ENCODE assay signal across 25 mouse cellular contexts in the genomic region with DNA sequence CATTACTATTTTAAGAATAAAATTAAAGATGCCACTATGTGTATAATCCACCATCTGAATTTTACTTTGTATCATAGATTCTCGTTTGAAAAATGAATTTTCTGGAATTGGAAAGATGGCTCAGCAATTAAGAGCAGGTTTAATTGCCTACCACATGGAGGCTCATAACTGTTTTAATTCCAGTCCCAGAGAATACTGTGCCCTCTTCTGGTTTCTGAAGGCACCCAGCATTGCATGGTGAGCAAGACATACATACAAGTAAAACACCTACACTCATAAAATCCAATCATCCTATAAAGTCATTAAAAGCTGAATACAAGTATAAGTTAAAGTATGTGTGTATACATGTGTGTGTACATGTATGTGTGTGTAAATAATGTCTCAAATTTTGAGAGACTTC.
"Had no signal": no experiment of that assay in that cellular context is flagged by ENCODE, and none has a peak within 500 bp of the region (broad histone marks: within the 10 kb centered on the region; RNA-seq: fewer than 3 reads in every experiment).

No protein-coding gene starts in this region.

- H3K4me3 ChIP-seq: heart, adult 2 months; heart, embryonic 13.5 days; heart, embryonic 15.5 days; hindbrain, embryonic 13.5 days; kidney, embryonic 15.5 days; limb, embryonic 13.5 days; limb, embryonic 15.5 days; liver, embryonic 12.5 days had no signal

- ATAC-seq: hindbrain, embryonic 16.5 days; intestine, embryonic 16.5 days; liver, embryonic 12.5 days had no signal

- H3K27ac ChIP-seq: heart, adult 2 months; heart, embryonic 13.5 days; heart, embryonic 15.5 days; hindbrain, embryonic 13.5 days; kidney, embryonic 15.5 days; kidney, postnatal 0 days; limb, embryonic 13.5 days; limb, embryonic 15.5 days; liver, embryonic 12.5 days had no signal

- DNase-seq: gastrocnemius, postnatal 14 days; gastrocnemius, postnatal 36 days; heart, adult 11 months; heart, adult 2 months; heart, postnatal 14 days; heart, postnatal 36 days; kidney, adult 11 months; kidney, adult 2 months; kidney, adult 9 months; kidney, postnatal 14 days; kidney, postnatal 36 days; layer of hippocampus, adult 9-11 months; layer of hippocampus, postnatal 36 days; left cerebral cortex, postnatal 4 days had no signal

- H3K4me2 ChIP-seq: heart, embryonic 11.5 days; heart, embryonic 13.5 days; heart, embryonic 15.5 days; hindbrain, embryonic 13.5 days; kidney, embryonic 15.5 days; limb, embryonic 13.5 days; limb, embryonic 15.5 days; liver, embryonic 12.5 days had no signal

- H3K4me1 ChIP-seq: liver, embryonic 12.5 days had no signal

- H3K27me3 ChIP-seq: heart, embryonic 13.5 days; heart, embryonic 15.5 days; hindbrain, embryonic 13.5 days; kidney, embryonic 15.5 days; limb, embryonic 13.5 days; limb, embryonic 15.5 days; liver, embryonic 12.5 days had no signal

- H3K9me3 ChIP-seq: heart, embryonic 13.5 days; heart, embryonic 15.5 days; hindbrain, embryonic 13.5 days; kidney, embryonic 15.5 days; limb, embryonic 13.5 days; limb, embryonic 15.5 days; liver, embryonic 12.5 days had no signal

- H3K9ac ChIP-seq: heart, embryonic 13.5 days; heart, embryonic 15.5 days; hindbrain, embryonic 13.5 days; kidney, embryonic 15.5 days; limb, embryonic 13.5 days; limb, embryonic 15.5 days; liver, embryonic 12.5 days had no signal

- H3K36me3 ChIP-seq: heart, embryonic 13.5 days; heart, embryonic 15.5 days; hindbrain, embryonic 13.5 days; kidney, embryonic 15.5 days; limb, embryonic 13.5 days; limb, embryonic 15.5 days; liver, embryonic 12.5 days had no signal
